Comparison of ENCODE assay signal across 8 mouse cellular contexts in genomic region chr2:180257001-180257521, GRCm38 (mm10). TPM values are rescaled to one million over a fixed set of nuclear protein-coding genes. Genes with fewer than 3 reads are reported as not detected.
DNase-seq lines count a peak whose midpoint lies in the region; ATAC-seq lines count a peak whose summit lies in the region.

Rps21 (plus strand) TSS chr2:180257377.

- ATAC-seq in hindbrain, embryonic 14.5 days (ENCODE audit: low FRiP score), result peak; percentile 97

- H3K4me3 ChIP-seq in hindbrain, embryonic 14.5 days (replicated peaks; ENCODE audit: low read length), result peak within 1 kb of the TSS; percentile 74

- peak; percentile 100 for DNase-seq in R1 (ENCODE audit: low read depth, low spot score)
- DNase-seq in cerebellum, postnatal 25 days, result peak; percentile 96 to 98
- DNase-seq in frontal cortex, postnatal 25 days (ENCODE audit: low spot score in 2 of 2), result peak; percentile 86 to 93
- peak; percentile 100 for DNase-seq in hindbrain, embryonic 14.5 days (ENCODE audit: low spot score)
- peak; percentile 95 to 96 for DNase-seq in layer of hippocampus, postnatal 36 days
- peak; percentile 99 for DNase-seq in lung, postnatal 36 days
- DNase-seq in retina, postnatal 1 day, result peak; percentile 100
- peak; percentile 93 to 98 for DNase-seq in urinary bladder, adult 18-20 months (ENCODE audit: low spot score in 2 of 2)

- no peaks in the 10 kb centered on the region for H3K27me3 ChIP-seq in hindbrain, embryonic 14.5 days (ENCODE audit: control insufficient read depth, insufficient read depth, low read length)

- WGBS in hindbrain, embryonic 14.5 days, result under 1% methylated on average over 34 of the region's 38 CpGs

- peak within 1 kb of the TSS; percentile 87 for H3K4me2 ChIP-seq in hindbrain, embryonic 14.5 days (replicated peaks)

- peak within 1 kb of the TSS; percentile 88 for H3K27ac ChIP-seq in hindbrain, embryonic 14.5 days

- H3K9ac ChIP-seq in hindbrain, embryonic 14.5 days, result peak within 1 kb of the TSS; percentile 84

- H3K4me1 ChIP-seq in hindbrain, embryonic 14.5 days (replicated peaks; ENCODE audit: control insufficient read depth, insufficient read depth, low read length), result peaks cover 14% of the 10 kb centered on the region

- peaks cover 41% of the 10 kb centered on the region for H3K36me3 ChIP-seq in hindbrain, embryonic 14.5 days (replicated peaks; ENCODE audit: control insufficient read depth, insufficient read depth)

- no peaks in the 10 kb centered on the region for H3K9me3 ChIP-seq in hindbrain, embryonic 14.5 days (ENCODE audit: control insufficient read depth, low read length)

RNA-seq across cellular contexts. Expression of gene Rps21, which starts in this region (rescaled TPM):
- 372 and 509 TPM in 2 replicates for polyA plus RNA-seq in hindbrain, embryonic 14.5 days (2014; fragmentation: Nextera tagmentation; extraction: Ambion mirVana)
- total RNA-seq in layer of hippocampus, postnatal 36 days (2021), result 100 to 1,000 TPM; 665 to 743 TPM

Comparison
In these comparisons a context has a peak if more than half of its experiments do, and no peak if none do; other contexts are left out.
1. Peak in every context shown above with its lines: DNase-seq, ATAC-seq, H3K4me3 ChIP-seq and H3K27ac ChIP-seq.